Mouse (Mus musculus) olfactory bulb, adult 2 months (tissue): Measurements from ENCODE around the gene Dgat2l6. TPM values are rescaled to one million over a fixed set of nuclear protein-coding genes. Genes with fewer than 3 reads are reported as not detected.
A peak's percentile ranks its signal among the peaks of the same experiment; 100 is the strongest.

Experiments
- H3K27ac ChIP-seq: fragments of 200-500 bp; 2 replicates; pipeline ENCODE4 v1.5.1; 2012; ENCODE audit warnings: low read depth, low read length; ENCODE audit not compliant: insufficient read depth
- H3K4me1 ChIP-seq: fragments of 200-500 bp; 2 replicates; pipeline ENCODE4 v1.6.1; 2012; ENCODE audit warnings: low read length; ENCODE audit not compliant: control insufficient read depth, insufficient read depth
- H3K4me3 ChIP-seq: fragments of 200-500 bp; 2 replicates; pipeline ENCODE4 v1.5.1; 2012; ENCODE audit warnings: mild to moderate bottlenecking, low read depth, low read length, moderate library complexity; ENCODE audit not compliant: insufficient read depth
- CTCF ChIP-seq: fragments of 200-500 bp; IDR thresholded peaks from 2 replicates; pipeline ENCODE4 v1.5.1; 2012; ENCODE audit warnings: low read depth, mild to moderate bottlenecking, low read length, moderate library complexity; ENCODE audit not compliant: insufficient read depth
- POLR2A ChIP-seq: fragments of 200-500 bp; IDR thresholded peaks from 2 replicates; pipeline ENCODE4 v1.6.1; 2012; ENCODE audit warnings: mild to moderate bottlenecking, low read depth, low read length, moderate library complexity; ENCODE audit not compliant: insufficient read depth
- WGBS: fragments of 180-500 bp; shearing (Covaris S2); methylation state at CpG from one replicate; pipeline ENCODE4 v1.1.7; 2018; 5-methylcytosine and 5-hydroxymethylcytosine counted together
- polyA plus RNA-seq: library from polyadenylated mRNA; stranded (reverse); fragments of >200 nt; gene quantifications from 2 replicates; pipeline ENCODE4 v1.2.4, GENCODE M21; 2012; ENCODE audit warnings: low replicate concordance; ENCODE audit not compliant: missing spikeins, insufficient read depth, insufficient read length

The Dgat2l6 gene
- not detected in 2 replicates for polyA plus RNA-seq

DNA sequence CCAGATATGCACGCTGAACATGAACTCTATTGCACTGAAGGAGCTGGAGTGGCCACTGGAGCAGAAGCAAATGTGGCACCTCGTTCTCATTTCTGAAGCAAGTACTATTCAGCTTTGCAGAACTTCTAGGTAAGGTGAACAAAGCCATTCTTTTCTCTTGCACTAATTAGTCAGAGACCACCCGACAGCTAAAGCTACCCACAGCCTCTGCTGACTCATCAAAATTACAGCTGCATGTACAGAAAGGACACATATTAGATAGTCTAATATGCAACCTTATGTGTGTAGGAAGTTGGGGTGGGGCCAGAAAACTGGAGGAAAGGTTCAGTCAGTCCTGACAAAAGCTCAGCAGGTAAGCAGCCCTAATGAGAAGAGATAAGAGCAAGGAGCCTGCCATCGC is at the start of gene Dgat2l6:
Gene Dgat2l6, plus strand, starts transcription at position 368 of the 400 bp plus-strand sequence.
- WGBS: 65% methylated on average over 4 of the region's 4 CpGs
- H3K4me3 ChIP-seq: no peak within 1 kb of the TSS
- TF ChIP-seq POLR2A: no peak
- no peak for TF ChIP-seq CTCF

DNA sequence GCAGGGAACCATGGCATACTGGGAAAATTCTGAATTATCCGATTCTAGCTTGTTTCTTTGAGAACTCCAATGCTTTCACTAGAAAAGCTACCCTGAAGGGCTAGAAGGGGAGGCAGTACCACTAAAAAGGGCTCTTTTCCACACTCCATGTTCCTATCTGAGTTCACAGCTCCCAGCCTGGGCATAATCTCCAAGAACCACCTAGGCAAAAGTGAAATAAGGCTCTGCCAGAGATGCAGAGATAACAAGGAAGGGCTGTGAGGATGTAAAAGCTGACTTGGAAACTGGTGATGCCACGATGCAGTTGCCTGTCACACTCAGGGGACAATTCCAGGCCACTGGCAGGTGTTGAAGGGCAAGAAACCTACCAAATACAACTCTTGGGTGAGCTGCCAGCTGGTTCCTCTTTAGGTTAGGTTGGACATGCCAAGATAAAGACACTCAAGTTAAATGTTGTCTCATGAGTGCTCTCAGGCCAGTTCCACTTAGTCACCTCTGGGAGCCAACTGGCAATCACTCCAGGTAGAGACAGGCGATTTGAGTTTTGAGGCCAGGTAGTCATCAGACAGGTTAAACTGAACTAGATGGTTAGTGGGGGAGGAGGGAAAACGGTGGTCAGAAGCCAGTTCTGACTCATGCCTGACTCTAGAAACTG is 48.9 kb upstream of the Dgat2l6 start:
- 63% methylated on average over 4 of the region's 4 CpGs for WGBS
- H3K4me1 ChIP-seq: 0 out of 2 replicates have a peak, but pooled peaks cover 2% of the 10 kb centered on the region
- TF ChIP-seq CTCF: no peak
- TF ChIP-seq POLR2A: no peak
- H3K27ac ChIP-seq: no peak overlapping the region
- no peak overlapping the region for H3K4me3 ChIP-seq

More for the DNA sequence above, at the start of gene Dgat2l6:
- H3K4me1 ChIP-seq: no peaks in the 10 kb centered on the region
- H3K27ac ChIP-seq: no peak within 1 kb of the TSS

DNA sequence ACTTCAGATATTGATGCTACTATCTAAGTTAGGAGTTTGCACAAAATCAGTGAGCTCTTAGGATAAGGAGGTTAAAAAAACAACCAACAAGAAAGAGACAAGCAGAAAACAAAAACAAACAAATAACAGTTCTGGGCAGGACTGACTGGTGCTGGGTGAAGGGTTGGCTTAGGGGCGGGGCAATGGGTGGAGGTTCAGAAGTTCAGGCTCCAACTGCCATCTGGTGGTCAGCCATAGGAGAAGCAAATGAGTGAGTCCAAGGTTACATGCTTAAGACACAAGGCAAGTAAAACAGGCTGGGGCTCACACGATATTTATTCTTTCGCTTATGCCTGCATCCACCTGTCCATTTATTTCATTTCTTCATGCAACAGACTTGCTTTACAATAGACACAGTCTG is 44.3 kb upstream of the Dgat2l6 start:
- Histone ChIP-seq H3K4me1 (0 out of 2 replicates have a peak, but pooled peaks cover 2% of the 10 kb centered on the region), H3K27ac (no peak overlapping the region), H3K4me3 (no peak overlapping the region)
- 20% methylated on average over 3 of the region's 3 CpGs for WGBS
- TF ChIP-seq CTCF: peak; percentile 43; the same call in 1 of the 2 replicates
- TF ChIP-seq POLR2A: no peak

DNA sequence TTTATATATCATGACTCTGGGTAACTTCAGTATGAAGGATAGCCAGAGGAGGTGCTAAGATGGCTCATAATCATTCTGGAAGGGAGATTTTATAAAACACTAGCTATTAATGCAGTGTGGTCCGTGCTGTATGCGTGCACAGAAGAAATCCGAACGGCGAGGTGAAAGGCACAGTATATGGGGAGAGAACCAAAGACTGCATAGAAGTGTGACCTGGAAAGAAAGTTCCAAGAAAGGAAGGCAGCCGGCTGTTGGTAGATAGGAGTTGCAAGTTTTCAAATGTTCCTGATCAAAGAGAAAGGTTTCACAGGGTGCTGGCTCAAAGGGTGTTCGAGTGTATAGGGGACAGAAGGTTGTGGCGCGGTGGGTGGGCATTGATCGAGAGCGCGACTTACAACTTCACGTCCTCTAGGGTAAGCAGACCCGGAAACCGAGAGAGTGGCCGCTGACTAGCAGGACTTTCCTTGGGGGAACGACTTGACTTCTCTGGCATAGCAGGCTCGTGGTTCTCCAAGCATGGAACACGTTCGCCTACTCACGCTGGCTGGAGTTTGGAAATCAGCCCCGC is 31.1 kb upstream of the Dgat2l6 start:
- no peak overlapping the region for H3K27ac ChIP-seq
- WGBS: 18% methylated on average over 22 of the region's 22 CpGs
- H3K4me1 ChIP-seq: peaks cover 5% of the 10 kb centered on the region; the same call in 1 of the 2 replicates
- H3K4me3 ChIP-seq: peak overlapping the region; percentile 59
- TF ChIP-seq POLR2A: no peak
- TF ChIP-seq CTCF: no peak

DNA sequence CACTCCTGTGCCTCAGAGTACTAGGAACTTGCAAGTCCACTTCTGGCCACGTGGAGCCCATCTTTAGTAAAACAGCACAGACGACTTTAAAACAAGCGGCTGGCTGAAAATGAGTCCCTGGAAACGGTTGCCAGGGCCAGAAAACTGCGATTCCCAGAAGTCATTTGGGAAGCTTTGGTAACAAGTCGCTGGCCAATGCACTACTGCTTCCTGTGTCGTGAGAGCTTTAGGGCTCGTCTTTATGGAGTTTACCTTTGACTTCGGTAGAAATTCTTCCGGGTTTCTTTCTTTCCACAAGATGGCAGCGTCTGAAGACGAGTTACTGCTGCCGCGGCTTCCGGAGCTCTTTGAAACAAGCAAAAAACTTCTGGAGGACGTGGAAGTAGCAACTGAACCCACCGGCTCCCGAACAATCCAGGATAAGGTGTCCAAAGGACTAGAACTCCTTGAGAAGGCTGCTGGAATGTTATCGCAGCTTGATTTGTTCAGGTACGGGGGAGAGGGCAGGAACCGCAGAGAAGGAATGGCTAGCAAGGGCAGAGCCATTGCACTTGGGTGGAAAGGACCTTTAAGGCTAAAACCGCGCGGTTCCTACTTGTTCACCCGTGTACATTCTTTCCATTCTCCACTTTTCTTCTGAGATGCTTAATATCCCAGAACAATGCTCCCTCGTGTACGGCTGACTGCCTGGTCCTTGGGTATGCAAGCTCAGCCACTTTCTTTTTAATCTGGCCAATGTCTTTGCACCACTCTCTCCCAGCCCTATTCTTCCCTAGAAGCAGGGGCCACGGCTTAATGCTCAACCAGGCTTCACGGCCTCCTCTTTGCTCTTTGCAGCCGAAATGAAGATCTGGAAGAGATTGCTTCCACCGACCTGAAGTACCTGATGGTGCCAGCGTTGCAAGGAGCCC is 30.3 kb upstream of the Dgat2l6 start, which contains the start of gene Igbp1:
Gene Igbp1, plus strand, starts transcription at position 224 of the 911 bp plus-strand sequence.
- TF ChIP-seq CTCF: no peak
- no peak for TF ChIP-seq POLR2A
- Histone ChIP-seq H3K27ac (no peak within 1 kb of the TSS), H3K4me1 (peaks cover 5% of the 10 kb centered on the region; the same call in 1 of the 2 replicates), H3K4me3 (peak within 1 kb of the TSS; percentile 68)
- 16% methylated on average over 32 of the region's 32 CpGs for whole genome bisulfite sequencing

DNA sequence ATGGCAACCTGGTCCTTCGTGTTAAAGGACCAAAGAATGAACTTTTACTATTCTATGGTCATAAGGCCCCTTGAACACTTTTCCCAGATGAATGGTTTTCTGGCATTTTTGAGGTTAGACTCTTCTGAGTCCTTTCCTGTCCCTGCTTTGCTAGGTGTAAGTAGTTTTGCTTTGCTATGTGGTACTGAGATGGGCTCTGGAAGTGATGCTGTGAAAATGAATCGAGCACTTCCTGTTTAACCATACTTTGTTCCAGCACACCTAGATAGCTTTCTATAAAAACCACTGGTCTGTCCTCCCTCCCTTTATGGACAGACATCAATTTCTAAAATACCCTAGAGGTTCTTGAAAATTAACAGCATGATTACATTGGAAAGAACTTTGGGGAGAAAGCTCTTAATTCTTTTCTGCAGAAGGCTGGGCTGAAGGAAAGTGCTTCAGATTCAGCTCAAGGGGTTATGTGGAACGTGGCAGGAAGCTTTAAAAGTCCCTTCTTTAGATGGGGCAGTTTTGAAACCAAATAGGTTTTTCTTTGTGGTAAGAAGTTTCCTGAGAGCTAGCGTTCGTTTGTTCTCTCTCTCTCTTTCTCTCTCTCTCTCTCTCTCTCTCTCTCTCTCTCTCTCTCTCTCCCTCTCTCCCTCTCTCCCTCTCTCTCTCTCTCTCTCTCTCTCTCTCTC is 20.3 kb upstream of the Dgat2l6 start:
- 82% methylated on average over 5 of the region's 5 CpGs for WGBS
- no peaks in the 10 kb centered on the region for H3K4me1 ChIP-seq
- H3K4me3 ChIP-seq: no peak overlapping the region
- H3K27ac ChIP-seq: no peak overlapping the region
- no peak for TF ChIP-seq POLR2A
- TF ChIP-seq CTCF: no peak

DNA sequence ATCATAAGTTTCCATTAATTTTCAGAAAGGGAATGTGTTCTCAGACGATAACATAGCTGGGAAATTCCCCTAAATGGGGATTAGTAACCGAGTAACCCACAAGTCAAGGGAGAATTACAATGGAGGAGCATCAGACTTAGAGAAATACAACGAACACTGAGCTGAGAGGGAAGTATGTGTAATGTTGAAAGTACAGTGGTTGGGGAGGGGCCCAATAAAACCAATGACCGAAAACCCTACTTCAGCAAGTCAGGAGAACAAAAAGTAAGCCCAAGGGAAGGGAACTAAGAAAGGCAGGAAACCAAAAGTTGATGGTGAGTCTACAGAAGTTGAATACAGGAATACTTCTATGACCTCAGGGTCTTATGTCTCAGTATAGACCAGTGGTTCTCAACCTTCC is 16.5 kb upstream of the Dgat2l6 start:
- 82% methylated on average over 4 of the region's 4 CpGs for WGBS
- Histone ChIP-seq H3K4me3 (no peak overlapping the region), H3K27ac (no peak overlapping the region), H3K4me1 (no peaks in the 10 kb centered on the region)
- TF ChIP-seq CTCF (no peak), POLR2A (no peak)

DNA sequence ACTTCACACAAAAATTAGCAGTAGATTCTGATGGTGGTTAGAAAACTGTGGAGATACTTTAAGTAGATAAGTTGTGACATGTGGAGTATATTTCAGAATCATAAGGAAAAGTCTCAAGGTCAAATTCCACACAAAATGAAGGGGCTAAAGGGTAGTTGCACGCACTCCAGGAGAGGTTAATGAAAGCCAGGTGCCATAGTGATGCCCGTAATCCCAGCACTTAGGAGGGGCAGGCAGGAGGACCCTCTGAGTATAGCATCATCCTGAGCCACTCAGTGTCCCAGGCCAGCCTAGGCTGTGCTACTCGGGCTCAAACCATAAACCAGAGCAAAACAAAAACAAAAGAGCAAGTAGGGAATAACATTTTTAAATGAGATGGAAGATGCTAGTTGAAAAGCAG is 14.7 kb upstream of the Dgat2l6 start:
- Histone ChIP-seq H3K4me1 (no peaks in the 10 kb centered on the region), H3K27ac (no peak overlapping the region), H3K4me3 (no peak overlapping the region)
- TF ChIP-seq CTCF (no peak), POLR2A (no peak)
- WGBS: 82% methylated on average over 3 of the region's 3 CpGs
